Mouse (Mus musculus) CD4-positive helper T cell, adult 2 months (primary cell): ENCODE results near the gene Rai14.

ENCODE experiments used
- DNase-seq: peaks from one replicate; pipeline ENCODE4 v3.0.0-alpha.2; 2012; ENCODE audit warnings: low read depth, missing footprints, low spot score

The Rai14 gene

GRCm38 (mm10) chr15:10714409-10715138 is at the start of gene Rai14:
Gene Rai14 (minus strand): TSS chr15:10714624.
- DNase-seq: peak; percentile 57

GRCm38 (mm10) chr15:10761441-10761840 is 47.0 kb upstream of the Rai14 start:
- no peak for DNase-seq

- no peak for DNase-seq
Measured at GRCm38 (mm10) chr15:10760006-10760405, 45.6 kb upstream of the Rai14 start.

GRCm38 (mm10) chr15:10759440-10759839 is 45.0 kb upstream of the Rai14 start:
- DNase-seq: no peak

- no peak for DNase-seq
Measured at GRCm38 (mm10) chr15:10758808-10759207, 44.4 kb upstream of the Rai14 start.

- DNase-seq: no peak
Measured at GRCm38 (mm10) chr15:10751141-10751540, 36.7 kb upstream of the Rai14 start.

- DNase-seq: no peak
Measured at GRCm38 (mm10) chr15:10750339-10750738, 35.9 kb upstream of the Rai14 start.

- no peak for DNase-seq
Measured at GRCm38 (mm10) chr15:10749678-10750077, 35.3 kb upstream of the Rai14 start.

- DNase-seq: no peak
Measured at GRCm38 (mm10) chr15:10747638-10748037, 33.2 kb upstream of the Rai14 start.

GRCm38 (mm10) chr15:10747226-10747625 is 32.8 kb upstream of the Rai14 start:
- no peak for DNase-seq

GRCm38 (mm10) chr15:10746303-10747051 is 32.1 kb upstream of the Rai14 start:
- no peak for DNase-seq

- no peak for DNase-seq
Measured at GRCm38 (mm10) chr15:10742441-10742840, 28.0 kb upstream of the Rai14 start.

GRCm38 (mm10) chr15:10739279-10739678 is 24.9 kb upstream of the Rai14 start:
- no peak for DNase-seq

- DNase-seq: no peak
Measured at GRCm38 (mm10) chr15:10738354-10739142, 24.1 kb upstream of the Rai14 start.

- no peak for DNase-seq
Measured at GRCm38 (mm10) chr15:10735948-10736347, 21.5 kb upstream of the Rai14 start.

GRCm38 (mm10) chr15:10735216-10735615 is 20.8 kb upstream of the Rai14 start:
- DNase-seq: no peak

- no peak for DNase-seq
Measured at GRCm38 (mm10) chr15:10731398-10731797, 17.0 kb upstream of the Rai14 start.

GRCm38 (mm10) chr15:10726272-10726671 is 11.8 kb upstream of the Rai14 start:
- no peak for DNase-seq

- no peak for DNase-seq
Measured at GRCm38 (mm10) chr15:10724857-10725256, 10.4 kb upstream of the Rai14 start.

- DNase-seq: peak; percentile 70
Measured at GRCm38 (mm10) chr15:10723507-10723906, 9.1 kb upstream of the Rai14 start.

GRCm38 (mm10) chr15:10722629-10723339 is 8.4 kb upstream of the Rai14 start:
- no peak for DNase-seq
